Mouse (Mus musculus) MEL-GATA-1-ER (cell line): ENCODE results near the gene Vmn1r17.
"Not testable (repeated sequence)": the region's sequence is repeated elsewhere in the genome, so short reads cannot be mapped to it uniquely, and the experiment has no call there.

Experiments
- DNase-seq: peaks from one replicate; pipeline ENCODE4 v3.0.0-alpha.2; 2012; ENCODE audit warnings: low read depth; ENCODE audit errors: extremely low read depth

Vmn1r17 gene

GRCm38 (mm10) chr6:57363627-57364026 is at the start of gene Vmn1r17:
Vmn1r17 (minus strand) TSS chr6:57363727.
- no peak for DNase-seq

DNA sequence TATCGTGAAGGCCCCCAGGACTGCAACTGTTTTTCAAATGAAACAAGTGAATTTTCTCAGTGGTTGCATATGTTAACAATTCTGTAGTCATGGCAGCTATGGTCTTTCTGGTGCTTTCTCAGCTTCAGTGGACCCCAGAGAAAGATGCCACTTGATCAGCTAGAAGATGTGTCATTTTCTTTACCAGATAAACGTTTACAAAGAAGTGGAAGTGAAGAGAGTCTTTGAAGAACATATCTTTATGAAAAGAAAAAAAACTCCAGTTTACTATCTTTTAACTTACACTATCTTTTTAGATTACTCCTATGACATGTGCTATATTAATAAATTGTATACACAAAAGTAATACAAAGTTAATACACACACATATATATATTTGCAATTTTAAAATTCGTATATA is 40.0 kb upstream of the Vmn1r17 start, which contains the start of gene Vmn1r19:
Vmn1r19 (plus strand) TSS at position 301 of the 400 bp plus-strand sequence.
- DNase-seq = not testable (repeated sequence)

- no peak for DNase-seq
Observed at GRCm38 (mm10) chr6:57395683-57396082, 32.2 kb upstream of the Vmn1r17 start, which contains the start of gene Vmn1r18. Vmn1r18 (minus strand) TSS chr6:57395783.

GRCm38 (mm10) chr6:57367496-57367895 is 4.0 kb upstream of the Vmn1r17 start:
- no peak for DNase-seq

GRCm38 (mm10) chr6:57365866-57366265 is 2.3 kb upstream of the Vmn1r17 start:
- not testable (repeated sequence) for DNase-seq

DNA sequence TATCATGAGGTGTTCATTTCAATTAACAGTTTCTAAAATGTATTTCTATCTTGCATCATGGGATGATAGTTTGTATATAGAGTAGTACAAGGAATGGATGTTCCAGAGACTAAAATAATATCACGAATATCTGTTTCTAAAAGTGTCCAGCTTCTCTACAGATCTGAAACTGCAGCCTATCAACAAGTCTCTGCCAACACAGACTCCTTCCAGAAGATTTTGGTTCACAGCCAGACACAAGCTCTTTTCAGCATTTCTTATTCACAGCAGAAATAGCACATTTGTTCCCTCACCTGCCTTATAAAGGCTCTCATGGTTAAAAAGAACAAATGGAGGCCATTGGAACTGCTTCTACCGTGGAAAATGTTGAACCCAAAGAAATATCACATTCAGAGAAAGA is 6.7 kb downstream of the Vmn1r17 start:
- DNase-seq = no peak

- DNase-seq = no peak
Observed at GRCm38 (mm10) chr6:57329394-57329793, 34.1 kb downstream of the Vmn1r17 start, which contains the start of gene Vmn1r16. Vmn1r16 (minus strand) TSS chr6:57329494.

DNA sequence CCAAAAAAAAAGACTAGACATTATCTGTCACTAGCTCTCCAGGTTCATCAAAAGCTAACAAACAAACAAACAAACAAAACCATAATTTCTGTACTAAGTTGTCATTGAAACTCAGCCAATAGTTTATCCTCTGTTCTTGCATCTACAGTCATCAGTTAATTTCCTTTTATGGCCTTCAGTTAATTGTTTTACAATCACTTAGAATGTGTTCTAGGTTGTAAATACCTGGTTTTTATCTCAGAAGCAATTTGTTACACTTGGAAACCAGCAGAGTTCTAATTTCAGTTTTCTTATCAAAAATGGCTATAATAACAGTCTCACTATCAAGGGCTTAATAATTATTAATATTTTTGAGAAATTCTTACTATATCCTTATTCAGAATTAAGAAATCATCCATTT is 37.4 kb downstream of the Vmn1r17 start:
- no peak for DNase-seq
